Mouse (Mus musculus) thymus, postnatal 0 days (tissue): ENCODE data around the gene Clk2. TPM values are rescaled to one million over a fixed set of nuclear protein-coding genes. Genes with fewer than 3 reads are reported as not detected.
"Not testable (repeated sequence)": the region's sequence is repeated elsewhere in the genome, so short reads cannot be mapped to it uniquely, and the experiment has no call there.

Experiments used
- DNase-seq: peaks from one replicate; pipeline ENCODE4 v3.0.0-alpha.2; 2015; ENCODE audit warnings: low spot score
- polyA plus RNA-seq: library from polyadenylated mRNA; unstranded; fragments of >200 nt; fragmentation: Nextera tagmentation; extraction: Ambion mirVana; gene quantifications from 2 replicates; pipeline ENCODE4 v1.2.1, GENCODE M21; 2015

Clk2 gene
- polyA plus RNA-seq, 1 experiment from 2014 or later, result 22.3 TPM

GRCm38 (mm10) chr3:89188478-89188875, 23.9 kb downstream of the Clk2 start:
- peak; percentile 44 for DNase-seq

- DNase-seq, result peak; percentile 70
Measured at GRCm38 (mm10) chr3:89190436-89190835, 25.8 kb downstream of the Clk2 start.

- no peak for DNase-seq
Measured at GRCm38 (mm10) chr3:89193351-89193750, 28.8 kb downstream of the Clk2 start.

- DNase-seq, result peak; percentile 75
Measured at GRCm38 (mm10) chr3:89193853-89194252, 29.3 kb downstream of the Clk2 start.

GRCm38 (mm10) chr3:89195979-89196877, 31.6 kb downstream of the Clk2 start:
- peak; percentile 95 for DNase-seq

GRCm38 (mm10) chr3:89199839-89200238, 35.2 kb downstream of the Clk2 start:
- no peak for DNase-seq

GRCm38 (mm10) chr3:89202253-89203141, 37.9 kb downstream of the Clk2 start, which contains the start of gene Gba:
TSS of gene Gba (plus strand) at chr3:89202928.
- peak; percentile 92 for DNase-seq

GRCm38 (mm10) chr3:89203142-89203514, 38.5 kb downstream of the Clk2 start:
- no peak for DNase-seq

- DNase-seq, result no peak
Measured at GRCm38 (mm10) chr3:89206079-89206478, 41.5 kb downstream of the Clk2 start.

- DNase-seq, result no peak
Measured at GRCm38 (mm10) chr3:89206695-89207094, 42.1 kb downstream of the Clk2 start.

- no peak for DNase-seq
Measured at GRCm38 (mm10) chr3:89208075-89208657, 43.6 kb downstream of the Clk2 start.

- no peak for DNase-seq
Measured at GRCm38 (mm10) chr3:89208736-89209135, 44.1 kb downstream of the Clk2 start.

- DNase-seq, result no peak
Measured at GRCm38 (mm10) chr3:89209731-89210130, 45.1 kb downstream of the Clk2 start.

GRCm38 (mm10) chr3:89210162-89210561, 45.6 kb downstream of the Clk2 start:
- DNase-seq, result no peak

GRCm38 (mm10) chr3:89210731-89211130, 46.1 kb downstream of the Clk2 start:
- DNase-seq, result no peak

GRCm38 (mm10) chr3:89213803-89214530, 49.4 kb downstream of the Clk2 start:
- peak; percentile 86 for DNase-seq

GRCm38 (mm10) chr3:89214681-89215411, 50.3 kb downstream of the Clk2 start, which contains the start of gene Thbs3:
TSS of gene Thbs3 (plus strand) at chr3:89215180.
- no peak for DNase-seq

GRCm38 (mm10) chr3:89215853-89216252, 51.3 kb downstream of the Clk2 start:
- DNase-seq, result peak; percentile 88

GRCm38 (mm10) chr3:89216407-89216806, 51.8 kb downstream of the Clk2 start:
- not testable (repeated sequence) for DNase-seq

GRCm38 (mm10) chr3:89218271-89218670, 53.7 kb downstream of the Clk2 start:
- no peak for DNase-seq
